Mouse (Mus musculus) ES-Bruce4 (cell line): Measurements from ENCODE around the gene A530016L24Rik. TPM values are rescaled to one million over a fixed set of nuclear protein-coding genes. Genes with fewer than 3 reads are reported as not detected.

Experiments
- H3K27ac ChIP-seq: 2 replicates; pipeline ENCODE4 v1.5.1; 2012; ENCODE audit warnings: low read length, inconsistent platforms; ENCODE audit not compliant: insufficient read depth
- H3K27me3 ChIP-seq: 2 replicates; pipeline ENCODE4 v1.6.1; 2012; ENCODE audit warnings: mild to moderate bottlenecking, low read length, inconsistent platforms; ENCODE audit not compliant: control insufficient read depth, poor library complexity, insufficient read depth, severe bottlenecking
- H3K36me3 ChIP-seq: 2 replicates; pipeline ENCODE4 v1.6.1; 2012; ENCODE audit warnings: inconsistent platforms, mild to moderate bottlenecking, low read length, moderate library complexity; ENCODE audit not compliant: control insufficient read depth, poor library complexity, insufficient read depth, severe bottlenecking
- H3K4me1 ChIP-seq: one replicate; pipeline ENCODE4 v1.8.1; 2011; ENCODE audit warnings: low read length; ENCODE audit not compliant: control insufficient read depth, insufficient read depth
- H3K4me3 ChIP-seq: 2 replicates; pipeline ENCODE4 v1.5.1; 2011; ENCODE audit warnings: low read depth, mild to moderate bottlenecking, low read length
- H3K9ac ChIP-seq: 2 replicates; pipeline ENCODE4 v1.6.1; 2012; ENCODE audit warnings: low read depth, mild to moderate bottlenecking, inconsistent platforms; ENCODE audit not compliant: poor library complexity, severe bottlenecking
- H3K9me3 ChIP-seq: replicated peaks from 2 replicates; pipeline ENCODE4 v1.6.1; 2012; ENCODE audit warnings: mild to moderate bottlenecking, low read length, inconsistent platforms; ENCODE audit not compliant: control insufficient read depth, poor library complexity, insufficient read depth, severe bottlenecking
- CTCF ChIP-seq: IDR thresholded peaks from one replicate; pipeline ENCODE4 v1.8.1; 2011; ENCODE audit warnings: low read depth, low read length
- EP300 ChIP-seq: IDR thresholded peaks from 2 replicates; pipeline ENCODE4 v1.6.1; 2011; ENCODE audit warnings: low read depth, low read length; ENCODE audit not compliant: insufficient read depth
- POLR2A ChIP-seq: IDR thresholded peaks from one replicate; pipeline ENCODE4 v1.8.1; 2011; ENCODE audit warnings: low read length; ENCODE audit not compliant: insufficient read depth
- polyA plus RNA-seq: library from polyadenylated mRNA; stranded (reverse); fragments of >200 nt; gene quantifications from 2 replicates; pipeline ENCODE4 v1.2.4, GENCODE M21; 2011; ENCODE audit warnings: low read depth; ENCODE audit not compliant: missing spikeins, insufficient read depth, insufficient read length

A530016L24Rik gene
- polyA plus RNA-seq, 1 experiment, result not detected

DNA sequence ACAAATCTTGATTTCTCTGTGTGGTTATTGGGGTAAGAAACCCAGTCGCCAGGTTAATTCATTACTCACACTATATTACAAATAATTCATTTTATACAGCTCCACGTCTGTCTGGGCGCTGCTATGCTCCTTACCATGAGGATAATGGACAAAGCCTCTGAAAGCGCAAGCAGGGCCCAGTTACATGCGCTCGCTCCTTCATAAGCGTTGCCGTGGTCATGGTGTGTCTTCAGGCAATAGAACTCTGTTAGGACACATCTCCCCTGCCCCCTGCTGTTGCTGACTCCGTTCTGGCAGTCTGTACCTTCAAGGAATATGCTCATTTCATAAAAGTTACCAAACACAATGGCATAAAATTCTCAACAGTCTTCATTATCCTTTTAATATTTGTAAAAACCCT is 37.4 kb upstream of the A530016L24Rik start:
- H3K27ac ChIP-seq, result no peak overlapping the region
- no peak overlapping the region for H3K9ac ChIP-seq
- H3K4me3 ChIP-seq, result no peak overlapping the region
- TF ChIP-seq POLR2A (no peak), CTCF (no peak), EP300 (no peak)
- no peaks in the 10 kb centered on the region for H3K27me3 ChIP-seq
- H3K36me3 ChIP-seq, result no peaks in the 10 kb centered on the region
- H3K9me3 ChIP-seq, result no peaks in the 10 kb centered on the region
- no peaks in the 10 kb centered on the region for H3K4me1 ChIP-seq

GRCm38 (mm10) chr12:112456144-112456713 is 33.0 kb upstream of the A530016L24Rik start:
- TF ChIP-seq EP300 (no peak), POLR2A (no peak), CTCF (no peak)
- no peak overlapping the region for H3K27ac ChIP-seq
- H3K4me3 ChIP-seq, result no peak overlapping the region
- H3K4me1 ChIP-seq, result no peaks in the 10 kb centered on the region
- no peaks in the 10 kb centered on the region for H3K27me3 ChIP-seq
- no peaks in the 10 kb centered on the region for H3K36me3 ChIP-seq
- H3K9ac ChIP-seq, result no peak overlapping the region
- no peaks in the 10 kb centered on the region for H3K9me3 ChIP-seq

GRCm38 (mm10) chr12:112457839-112458238 is 31.4 kb upstream of the A530016L24Rik start:
- H3K4me3 ChIP-seq, result no peak overlapping the region
- H3K36me3 ChIP-seq, result no peaks in the 10 kb centered on the region
- no peak for TF ChIP-seq POLR2A
- no peak for TF ChIP-seq EP300
- TF ChIP-seq CTCF, result no peak
- no peaks in the 10 kb centered on the region for H3K4me1 ChIP-seq
- H3K9me3 ChIP-seq, result no peaks in the 10 kb centered on the region
- no peaks in the 10 kb centered on the region for H3K27me3 ChIP-seq
- H3K27ac ChIP-seq, result no peak overlapping the region
- H3K9ac ChIP-seq, result no peak overlapping the region

DNA sequence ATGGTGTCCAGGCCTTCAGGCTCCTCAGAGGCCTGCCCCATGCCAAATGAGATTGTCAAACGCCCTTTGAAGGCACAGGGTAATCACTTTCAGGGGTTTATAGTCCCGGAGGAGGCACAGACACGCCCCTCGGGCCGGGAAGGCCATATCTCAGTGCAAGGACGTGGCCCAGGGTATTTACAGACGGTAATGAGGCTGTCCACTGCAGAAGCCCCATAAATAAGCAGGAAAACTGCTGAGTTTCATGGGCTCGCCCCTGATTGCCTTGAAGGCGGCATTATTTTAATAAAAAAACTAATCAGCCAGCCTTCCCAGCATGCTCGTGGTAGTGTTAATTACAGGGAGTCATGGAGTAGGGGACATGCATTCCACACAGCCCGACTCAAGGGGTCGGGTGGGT is 26.8 kb upstream of the A530016L24Rik start:
- no peak overlapping the region for H3K27ac ChIP-seq
- no peaks in the 10 kb centered on the region for H3K36me3 ChIP-seq
- TF ChIP-seq CTCF, result no peak
- TF ChIP-seq EP300, result no peak
- TF ChIP-seq POLR2A, result no peak
- H3K4me1 ChIP-seq, result no peaks in the 10 kb centered on the region
- no peak overlapping the region for H3K4me3 ChIP-seq
- no peaks in the 10 kb centered on the region for H3K9me3 ChIP-seq
- H3K27me3 ChIP-seq, result no peaks in the 10 kb centered on the region
- H3K9ac ChIP-seq, result no peak overlapping the region

DNA sequence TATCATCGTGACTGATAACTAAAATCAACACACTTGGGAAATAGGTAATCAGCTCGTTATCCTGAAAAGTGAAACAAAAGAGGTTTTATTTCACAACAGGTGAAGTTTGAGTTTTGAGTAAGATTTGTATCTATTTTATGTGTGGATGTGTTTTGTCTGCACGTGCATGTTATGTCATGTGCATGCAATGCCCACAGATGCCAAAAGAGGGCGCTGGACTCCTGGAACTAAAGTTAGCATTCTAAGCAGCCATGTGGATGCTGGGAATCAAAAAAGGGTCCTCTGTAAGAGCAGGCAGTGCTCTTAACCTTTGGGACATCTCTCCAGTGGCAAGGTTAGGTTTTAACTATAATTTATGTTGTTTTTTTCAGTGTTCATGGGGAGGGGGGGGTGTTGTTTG is 26.0 kb upstream of the A530016L24Rik start:
- Histone ChIP-seq H3K4me1 (no peaks in the 10 kb centered on the region), H3K9me3 (no peaks in the 10 kb centered on the region), H3K9ac (no peak overlapping the region), H3K27ac (no peak overlapping the region), H3K36me3 (no peaks in the 10 kb centered on the region), H3K4me3 (no peak overlapping the region), H3K27me3 (no peaks in the 10 kb centered on the region)
- TF ChIP-seq CTCF (peak; percentile 19), POLR2A (no peak)

- TF ChIP-seq POLR2A (no peak), EP300 (no peak), CTCF (no peak)
- no peaks in the 10 kb centered on the region for H3K9me3 ChIP-seq
- H3K9ac ChIP-seq, result no peak overlapping the region
- no peaks in the 10 kb centered on the region for H3K36me3 ChIP-seq
- no peak overlapping the region for H3K27ac ChIP-seq
- H3K4me3 ChIP-seq, result no peak overlapping the region
- H3K27me3 ChIP-seq, result no peaks in the 10 kb centered on the region
- no peaks in the 10 kb centered on the region for H3K4me1 ChIP-seq
Measured at GRCm38 (mm10) chr12:112463750-112464444, 25.4 kb upstream of the A530016L24Rik start.
